Mouse (Mus musculus) neural tube, embryonic 15.5 days (tissue): ENCODE results near the gene Odf3. TPM values are rescaled to one million over a fixed set of nuclear protein-coding genes. Genes with fewer than 3 reads are reported as not detected.

Source experiments
- ATAC-seq: fragments of 200-750 bp; cut with Nextera tagmentation; 2 replicates; pipeline ENCODE4 v1.8.0; 2017; ENCODE audit warnings: mild to moderate bottlenecking, moderate TSS enrichment, moderate library complexity; ENCODE audit not compliant: low FRiP score
- H3K27ac ChIP-seq: fragments of 300-500 bp; sonication (generic); replicated peaks from 2 replicates; pipeline ENCODE4 v1.5.1; 2015; ENCODE audit warnings: mild to moderate bottlenecking, inconsistent platforms
- H3K27me3 ChIP-seq: fragments of 300-500 bp; sonication (generic); replicated peaks from 2 replicates; pipeline ENCODE4 v1.6.1; 2015; ENCODE audit warnings: inconsistent platforms
- H3K36me3 ChIP-seq: fragments of 300-500 bp; sonication (generic); 2 replicates; pipeline ENCODE4 v1.6.1; 2015; ENCODE audit warnings: inconsistent platforms
- H3K4me1 ChIP-seq: fragments of 300-500 bp; sonication (generic); 2 replicates; pipeline ENCODE4 v1.6.1; 2015; ENCODE audit warnings: inconsistent platforms
- H3K4me2 ChIP-seq: fragments of 300-500 bp; sonication (generic); 2 replicates; pipeline ENCODE4 v1.6.1; 2015; ENCODE audit warnings: inconsistent platforms, mild to moderate bottlenecking, moderate library complexity
- H3K4me3 ChIP-seq: fragments of 300-500 bp; sonication (generic); replicated peaks from 2 replicates; pipeline ENCODE4 v1.5.1; 2015; ENCODE audit warnings: mild to moderate bottlenecking, inconsistent platforms
- H3K9ac ChIP-seq: fragments of 300-500 bp; sonication (generic); replicated peaks from 2 replicates; pipeline ENCODE4 v1.6.1; 2015; ENCODE audit warnings: mild to moderate bottlenecking, inconsistent platforms
- H3K9me3 ChIP-seq: fragments of 300-500 bp; sonication (generic); replicated peaks from 2 replicates; pipeline ENCODE4 v1.6.1; 2016; ENCODE audit warnings: inconsistent platforms
- WGBS: fragments of 180-500 bp; shearing (Covaris S2); methylation state at CpG from one replicate; pipeline ENCODE4 v1.1.7; 2015; ENCODE audit warnings: mixed read lengths; 5-methylcytosine and 5-hydroxymethylcytosine counted together
- polyA plus RNA-seq: library from polyadenylated mRNA; unstranded; fragments of >200 nt; fragmentation: Nextera tagmentation; extraction: Ambion mirVana; gene quantifications from 2 replicates; pipeline ENCODE4 v1.2.1, GENCODE M21; 2015

Odf3 gene
- polyA plus RNA-seq, 1 experiment from 2014 or later: not detected

GRCm38 (mm10) chr7:140828171-140828881, 19.3 kb upstream of the Odf3 start:
- Histone ChIP-seq H3K4me2 (0 out of 2 replicates have a peak overlapping the region, but pooled peaks have one; percentile 7), H3K27me3 (no peaks in the 10 kb centered on the region), H3K4me3 (no peak overlapping the region), H3K36me3 (no peaks in the 10 kb centered on the region), H3K4me1 (peaks cover 6% of the 10 kb centered on the region; the same call in 1 of the 2 replicates), H3K9me3 (no peaks in the 10 kb centered on the region), H3K9ac (no peak overlapping the region), H3K27ac (peak overlapping the region; percentile 37; the same call in 1 of the 2 replicates)
- ATAC-seq: no peak
- WGBS: 48% methylated on average over 8 of the region's 8 CpGs

- H3K27me3 ChIP-seq: no peaks in the 10 kb centered on the region
- ATAC-seq: no peak
- peaks cover 6% of the 10 kb centered on the region; the same call in 1 of the 2 replicates for H3K4me1 ChIP-seq
- H3K4me2 ChIP-seq: no peak overlapping the region
- H3K36me3 ChIP-seq: no peaks in the 10 kb centered on the region
- no peaks in the 10 kb centered on the region for H3K9me3 ChIP-seq
- no peak overlapping the region for H3K4me3 ChIP-seq
- WGBS: 73% methylated on average over 6 of the region's 6 CpGs
- no peak overlapping the region for H3K9ac ChIP-seq
- H3K27ac ChIP-seq: no peak overlapping the region
Observed at GRCm38 (mm10) chr7:140831447-140831846, 16.2 kb upstream of the Odf3 start.

GRCm38 (mm10) chr7:140833341-140833740, 14.3 kb upstream of the Odf3 start:
- H3K4me2 ChIP-seq: no peak overlapping the region
- H3K9ac ChIP-seq: no peak overlapping the region
- H3K4me1 ChIP-seq: peaks cover 1% of the 10 kb centered on the region; the same call in 1 of the 2 replicates
- no peaks in the 10 kb centered on the region for H3K36me3 ChIP-seq
- no peaks in the 10 kb centered on the region for H3K27me3 ChIP-seq
- H3K27ac ChIP-seq: no peak overlapping the region
- no peaks in the 10 kb centered on the region for H3K9me3 ChIP-seq
- no peak for ATAC-seq
- H3K4me3 ChIP-seq: no peak overlapping the region
- WGBS: 84% methylated on average over 4 of the region's 4 CpGs

GRCm38 (mm10) chr7:140834968-140835757, 12.4 kb upstream of the Odf3 start, which contains the start of gene Urah:
Gene Urah, plus strand, starts transcription at chr7:140835018.
- H3K4me2 ChIP-seq: no peak within 1 kb of the TSS
- H3K9me3 ChIP-seq: no peaks in the 10 kb centered on the region
- no peaks in the 10 kb centered on the region for H3K36me3 ChIP-seq
- WGBS: 51% methylated on average over 20 of the region's 20 CpGs
- H3K4me1 ChIP-seq: no peaks in the 10 kb centered on the region
- ATAC-seq: no peak
- H3K27me3 ChIP-seq: 0 out of 2 replicates have a peak, but pooled peaks cover 2% of the 10 kb centered on the region
- H3K27ac ChIP-seq: no peak within 1 kb of the TSS
- no peak within 1 kb of the TSS for H3K9ac ChIP-seq
- no peak within 1 kb of the TSS for H3K4me3 ChIP-seq

GRCm38 (mm10) chr7:140835758-140836087, 11.9 kb upstream of the Odf3 start:
- Histone ChIP-seq H3K4me2 (no peak overlapping the region), H3K4me3 (no peak overlapping the region), H3K9me3 (no peaks in the 10 kb centered on the region), H3K27ac (no peak overlapping the region), H3K27me3 (peaks cover 7% of the 10 kb centered on the region), H3K4me1 (no peaks in the 10 kb centered on the region), H3K9ac (no peak overlapping the region), H3K36me3 (no peaks in the 10 kb centered on the region)
- no peak for ATAC-seq
- WGBS: 83% methylated on average over 2 of the region's 2 CpGs

- ATAC-seq: no peak
- Histone ChIP-seq H3K4me2 (no peak overlapping the region), H3K4me1 (no peaks in the 10 kb centered on the region), H3K27me3 (peaks cover 14% of the 10 kb centered on the region), H3K9ac (no peak overlapping the region), H3K36me3 (no peaks in the 10 kb centered on the region), H3K27ac (no peak overlapping the region), H3K9me3 (no peaks in the 10 kb centered on the region), H3K4me3 (no peak overlapping the region)
- WGBS: 90% methylated on average over 9 of the region's 9 CpGs
Observed at GRCm38 (mm10) chr7:140836243-140837115, 11.1 kb upstream of the Odf3 start.

GRCm38 (mm10) chr7:140839556-140839955, 8.0 kb upstream of the Odf3 start:
- no peak for ATAC-seq
- 70% methylated on average over 5 of the region's 5 CpGs for WGBS
- no peak overlapping the region for H3K9ac ChIP-seq
- H3K4me2 ChIP-seq: no peak overlapping the region
- H3K27me3 ChIP-seq: peaks cover 35% of the 10 kb centered on the region
- no peaks in the 10 kb centered on the region for H3K9me3 ChIP-seq
- H3K4me3 ChIP-seq: no peak overlapping the region
- H3K36me3 ChIP-seq: no peaks in the 10 kb centered on the region
- H3K4me1 ChIP-seq: no peaks in the 10 kb centered on the region
- no peak overlapping the region for H3K27ac ChIP-seq

- Histone ChIP-seq H3K9ac (no peak overlapping the region), H3K27me3 (peaks cover 35% of the 10 kb centered on the region), H3K9me3 (no peaks in the 10 kb centered on the region), H3K4me2 (no peak overlapping the region), H3K4me1 (no peaks in the 10 kb centered on the region), H3K36me3 (no peaks in the 10 kb centered on the region), H3K4me3 (no peak overlapping the region), H3K27ac (no peak overlapping the region)
- WGBS: 41% methylated on average over 19 of the region's 19 CpGs
- no peak for ATAC-seq
Observed at GRCm38 (mm10) chr7:140840750-140841735, 6.6 kb upstream of the Odf3 start.

GRCm38 (mm10) chr7:140843806-140844205, 3.8 kb upstream of the Odf3 start:
- 78% methylated on average over 7 of the region's 7 CpGs for WGBS
- ATAC-seq: no peak
- no peaks in the 10 kb centered on the region for H3K4me1 ChIP-seq
- H3K9ac ChIP-seq: no peak overlapping the region
- H3K4me3 ChIP-seq: no peak overlapping the region
- peaks cover 38% of the 10 kb centered on the region for H3K27me3 ChIP-seq
- H3K27ac ChIP-seq: no peak overlapping the region
- H3K9me3 ChIP-seq: no peaks in the 10 kb centered on the region
- H3K4me2 ChIP-seq: no peak overlapping the region
- H3K36me3 ChIP-seq: no peaks in the 10 kb centered on the region

GRCm38 (mm10) chr7:140844905-140845665, 2.5 kb upstream of the Odf3 start, which contains the start of gene Scgb1c1:
Gene Scgb1c1, plus strand, starts transcription at chr7:140845547.
- no peak within 1 kb of the TSS for H3K27ac ChIP-seq
- H3K4me1 ChIP-seq: no peaks in the 10 kb centered on the region
- H3K36me3 ChIP-seq: no peaks in the 10 kb centered on the region
- H3K4me3 ChIP-seq: no peak within 1 kb of the TSS
- no peak within 1 kb of the TSS for H3K9ac ChIP-seq
- H3K27me3 ChIP-seq: peaks cover 37% of the 10 kb centered on the region
- 33% methylated on average over 14 of the region's 14 CpGs for WGBS
- ATAC-seq: peak; percentile 76
- no peaks in the 10 kb centered on the region for H3K9me3 ChIP-seq
- no peak within 1 kb of the TSS for H3K4me2 ChIP-seq
